Mouse (Mus musculus) large intestine, adult 2 months (tissue): ENCODE measurements around the gene Myadml2. TPM values are rescaled to one million over a fixed set of nuclear protein-coding genes. Genes with fewer than 3 reads are reported as not detected.

Experiments used
- polyA plus RNA-seq: library from polyadenylated mRNA; depleted of rRNA; stranded (reverse); fragments of >200 nt; gene quantifications from 2 replicates; pipeline ENCODE4 v1.2.3, GENCODE M21; 2012; rRNA removed

Gene Myadml2
- polyA plus RNA-seq, 1 experiment, result 0.56 TPM

Other genes with a start within 250 kb of the Myadml2 start
- 42.4 and 50.9 TPM in 2 replicates for gene Nploc4, start 210.4 kb downstream of the Myadml2 start, polyA plus RNA-seq
- 0.85 and 1.1 TPM in 2 replicates for gene Tspan10, start 205.5 kb downstream of the Myadml2 start, polyA plus RNA-seq
- gene Pde6g, start 194.7 kb downstream of the Myadml2 start, polyA plus RNA-seq, result 0.30 and 0.89 TPM in 2 replicates
- 18.2 and 19.6 TPM in 2 replicates for gene Oxld1, start 190.1 kb downstream of the Myadml2 start, polyA plus RNA-seq
- gene Ccdc137, start 190.0 kb downstream of the Myadml2 start, polyA plus RNA-seq, result 12.3 and 15.1 TPM in 2 replicates
- 16.8 and 18.8 TPM in 2 replicates for gene Arl16, start 180.6 kb downstream of the Myadml2 start, polyA plus RNA-seq
- gene Mrpl12, start 163.5 kb downstream of the Myadml2 start, polyA plus RNA-seq, result 139 and 148 TPM in 2 replicates
- gene Slc25a10, start 156.3 kb downstream of the Myadml2 start, polyA plus RNA-seq, result 287 and 345 TPM in 2 replicates
- 0.90 and 1.1 TPM in 2 replicates for gene Gcgr, start 117.5 kb downstream of the Myadml2 start, polyA plus RNA-seq
- gene Mcrip1, start 98.4 kb downstream of the Myadml2 start, polyA plus RNA-seq, result 36.6 and 46.6 TPM in 2 replicates
- gene Ppp1r27, start 97.0 kb downstream of the Myadml2 start, polyA plus RNA-seq, result 0.22 TPM in 1 of 2 replicates, not detected in the other
- gene P4hb, start 74.9 kb downstream of the Myadml2 start, polyA plus RNA-seq, result 496 and 716 TPM in 2 replicates
- gene Arhgdia, start 66.5 kb downstream of the Myadml2 start, polyA plus RNA-seq, result 745 and 760 TPM in 2 replicates
- gene Alyref, start 49.8 kb downstream of the Myadml2 start, polyA plus RNA-seq, result 45.9 and 54.0 TPM in 2 replicates
- gene Anapc11, start 49.7 kb downstream of the Myadml2 start, polyA plus RNA-seq, result 84.8 and 85.4 TPM in 2 replicates
- gene Npb, start 39.7 kb downstream of the Myadml2 start, polyA plus RNA-seq, result 0.63 and 1.0 TPM in 2 replicates
- 397 and 622 TPM in 2 replicates for gene Pcyt2, start 30.2 kb downstream of the Myadml2 start, polyA plus RNA-seq
- gene Sirt7, start 22.9 kb downstream of the Myadml2 start, polyA plus RNA-seq, result 117 and 124 TPM in 2 replicates
- gene Mafg, start 14.6 kb downstream of the Myadml2 start, polyA plus RNA-seq, result 28.4 and 30.8 TPM in 2 replicates
- 16.4 and 16.7 TPM in 2 replicates for gene Pycr1, start 4.4 kb downstream of the Myadml2 start, polyA plus RNA-seq
- 0.45 and 0.79 TPM in 2 replicates for gene Notum, start 13.0 kb upstream of the Myadml2 start, polyA plus RNA-seq
- gene Aspscr1, start 24.8 kb upstream of the Myadml2 start, polyA plus RNA-seq, result 74.9 and 88.8 TPM in 2 replicates
- gene Cenpx, start 65.6 kb upstream of the Myadml2 start, polyA plus RNA-seq, result 94.1 and 101 TPM in 2 replicates
- gene Lrrc45, start 65.8 kb upstream of the Myadml2 start, polyA plus RNA-seq, result 21.3 and 34.5 TPM in 2 replicates
- gene Rac3, start 73.3 kb upstream of the Myadml2 start, polyA plus RNA-seq, result 8.5 and 10.1 TPM in 2 replicates
- 63.8 and 66.5 TPM in 2 replicates for gene Dcxr, start 79.1 kb upstream of the Myadml2 start, polyA plus RNA-seq
- 4.4 and 6.9 TPM in 2 replicates for gene Cbr2, start 84.0 kb upstream of the Myadml2 start, polyA plus RNA-seq
- 1.9 and 2.1 TPM in 2 replicates for gene Hmga1b, start 114.6 kb upstream of the Myadml2 start, polyA plus RNA-seq
- gene Rfng, start 136.0 kb upstream of the Myadml2 start, polyA plus RNA-seq, result 60.4 and 73.4 TPM in 2 replicates
- gene Gps1, start 136.1 kb upstream of the Myadml2 start, polyA plus RNA-seq, result 124 and 130 TPM in 2 replicates
- 41.7 and 42.1 TPM in 2 replicates for gene Dus1l, start 148.2 kb upstream of the Myadml2 start, polyA plus RNA-seq
- 201 and 272 TPM in 2 replicates for gene Fasn, start 176.4 kb upstream of the Myadml2 start, polyA plus RNA-seq